Mouse (Mus musculus) left cerebral cortex, adult 11 months (tissue): ENCODE results near the gene Garnl3.
"Not testable (repeated sequence)": the region's sequence is repeated elsewhere in the genome, so short reads cannot be mapped to it uniquely, and the experiment has no call there.

Experiments used
- DNase-seq: peaks from one replicate; pipeline ENCODE4 v3.0.0; 2022; ENCODE audit warnings: low spot score

The Garnl3 gene

GRCm38 (mm10) chr2:33154751-33155372 is 23.4 kb upstream of the Garnl3 start:
- peak; percentile 73 for DNase-seq

GRCm38 (mm10) chr2:33146994-33147393 is 15.5 kb upstream of the Garnl3 start:
- no peak for DNase-seq

- no peak for DNase-seq
Measured at GRCm38 (mm10) chr2:33143292-33143691, 11.8 kb upstream of the Garnl3 start.

- no peak for DNase-seq
Measured at GRCm38 (mm10) chr2:33138491-33138890, 7.0 kb upstream of the Garnl3 start.

GRCm38 (mm10) chr2:33137731-33138130 is 6.3 kb upstream of the Garnl3 start:
- DNase-seq = no peak

- DNase-seq = no peak
Measured at GRCm38 (mm10) chr2:33137244-33137643, 5.8 kb upstream of the Garnl3 start.

- no peak for DNase-seq
Measured at GRCm38 (mm10) chr2:33136366-33136765, 4.9 kb upstream of the Garnl3 start.

GRCm38 (mm10) chr2:33134766-33135490 is 3.5 kb upstream of the Garnl3 start:
- no peak for DNase-seq

- no peak for DNase-seq
Measured at GRCm38 (mm10) chr2:33132306-33132705, 852 bp upstream of the Garnl3 start.

- DNase-seq = peak; percentile 96
Measured at GRCm38 (mm10) chr2:33130526-33131483, 649 bp downstream of the Garnl3 start.

- peak; percentile 35 for DNase-seq
Measured at GRCm38 (mm10) chr2:33130141-33130525, 1.3 kb downstream of the Garnl3 start.

- DNase-seq = no peak
Measured at GRCm38 (mm10) chr2:33129696-33130095, 1.8 kb downstream of the Garnl3 start.

GRCm38 (mm10) chr2:33129005-33129404 is 2.4 kb downstream of the Garnl3 start:
- no peak for DNase-seq

GRCm38 (mm10) chr2:33127271-33127670 is 4.2 kb downstream of the Garnl3 start:
- no peak for DNase-seq

- DNase-seq = no peak
Measured at GRCm38 (mm10) chr2:33122856-33123255, 8.6 kb downstream of the Garnl3 start.

GRCm38 (mm10) chr2:33100536-33100935 is 30.9 kb downstream of the Garnl3 start:
- no peak for DNase-seq

- not testable (repeated sequence) for DNase-seq
Measured at GRCm38 (mm10) chr2:33097326-33097725, 34.1 kb downstream of the Garnl3 start.

- DNase-seq = no peak
Measured at GRCm38 (mm10) chr2:33095221-33095671, 36.2 kb downstream of the Garnl3 start.

- DNase-seq = peak; percentile 27
Measured at GRCm38 (mm10) chr2:33090620-33091520, 40.6 kb downstream of the Garnl3 start.

GRCm38 (mm10) chr2:33090033-33090400 is 41.4 kb downstream of the Garnl3 start:
- DNase-seq = not testable (repeated sequence)

- DNase-seq = no peak
Measured at GRCm38 (mm10) chr2:33089356-33090032, 42.0 kb downstream of the Garnl3 start.
